Mouse (Mus musculus) spleen, postnatal 4 days (tissue): ENCODE data around the gene Wasf3.
A peak's percentile ranks its signal among the peaks of the same experiment; 100 is the strongest.

Source experiments
- DNase-seq, 2 experiments: peaks; one replicate each; pipeline ENCODE4 v3.0.0; 2022; ENCODE audit warnings: low spot score in 2 of 2

The Wasf3 gene

DNA sequence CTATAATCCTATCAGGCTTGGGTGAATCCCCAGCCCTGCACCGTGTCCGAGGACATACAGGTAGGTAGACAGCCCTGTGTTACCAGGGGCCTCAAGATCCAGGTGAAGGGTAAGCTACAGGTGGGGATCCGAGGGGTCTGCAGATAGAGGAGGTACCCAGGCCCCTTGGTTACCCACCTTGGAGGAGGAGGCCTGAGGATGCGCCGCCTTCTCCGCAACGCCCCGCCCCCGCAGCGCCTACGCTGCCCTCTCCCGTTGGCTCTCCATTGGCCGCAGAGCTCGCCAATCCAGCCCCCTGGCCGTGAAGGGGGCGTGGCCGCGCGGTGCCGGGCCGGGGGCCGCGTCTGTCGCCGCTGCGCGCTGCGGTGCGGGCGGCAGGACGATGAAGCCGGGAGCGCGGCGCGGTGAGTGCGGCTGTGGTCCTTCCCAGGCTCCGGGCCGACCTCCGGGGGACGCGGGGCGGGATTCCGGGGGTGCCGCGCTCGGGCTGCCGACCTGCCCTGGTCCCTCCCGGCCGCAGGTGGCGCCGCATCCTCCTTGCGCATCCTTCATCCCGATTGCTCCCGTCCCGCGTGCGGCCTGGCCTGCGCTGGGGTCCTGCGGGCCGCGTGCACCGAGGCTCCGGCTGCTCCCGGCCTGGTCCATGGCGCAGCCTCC, at the start of gene Wasf3:
TSS of gene Wasf3 (plus strand) at position 51 of the 657 bp plus-strand sequence.
- DNase-seq = no peak

DNA sequence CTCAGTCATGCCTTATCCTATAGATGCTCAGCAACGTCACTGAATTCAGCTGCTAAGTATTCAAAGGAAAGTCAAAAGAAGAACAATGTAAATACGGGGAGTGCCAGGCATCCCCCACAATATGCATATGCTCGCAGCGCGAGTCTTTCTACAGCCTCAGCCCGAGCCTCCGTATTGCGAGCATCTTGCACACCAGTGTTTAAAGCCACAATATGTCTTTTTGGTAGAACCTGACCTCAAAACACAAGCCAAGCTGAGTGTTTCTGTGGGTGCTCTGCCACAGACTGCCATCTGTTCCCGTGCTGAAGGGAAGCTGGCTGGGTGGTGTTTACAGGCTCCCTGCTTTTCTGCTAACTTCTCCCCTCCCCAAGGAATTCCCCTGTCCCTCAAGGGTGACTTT, 46.7 kb upstream of the Wasf3 start:
- no peak for DNase-seq

DNA sequence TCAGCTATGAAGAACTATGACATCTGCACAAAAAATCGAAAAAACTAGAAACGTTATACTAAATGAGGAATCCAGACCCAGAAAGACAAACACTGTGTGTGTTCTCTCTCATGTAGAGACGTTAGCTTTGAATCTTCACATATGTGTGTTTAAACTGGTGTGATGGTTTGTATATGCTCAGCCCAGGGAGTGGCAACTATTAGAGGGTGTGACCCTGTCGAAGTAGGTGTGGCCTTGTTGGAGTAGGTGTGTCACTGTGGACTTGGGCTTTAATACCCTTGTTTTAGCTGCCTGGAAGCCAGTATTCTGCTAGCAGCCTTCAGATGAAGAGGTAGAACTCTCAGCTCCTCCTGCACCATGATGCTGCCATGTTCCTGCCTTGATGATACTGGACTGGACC, 44.7 kb upstream of the Wasf3 start:
- no peak for DNase-seq

DNA sequence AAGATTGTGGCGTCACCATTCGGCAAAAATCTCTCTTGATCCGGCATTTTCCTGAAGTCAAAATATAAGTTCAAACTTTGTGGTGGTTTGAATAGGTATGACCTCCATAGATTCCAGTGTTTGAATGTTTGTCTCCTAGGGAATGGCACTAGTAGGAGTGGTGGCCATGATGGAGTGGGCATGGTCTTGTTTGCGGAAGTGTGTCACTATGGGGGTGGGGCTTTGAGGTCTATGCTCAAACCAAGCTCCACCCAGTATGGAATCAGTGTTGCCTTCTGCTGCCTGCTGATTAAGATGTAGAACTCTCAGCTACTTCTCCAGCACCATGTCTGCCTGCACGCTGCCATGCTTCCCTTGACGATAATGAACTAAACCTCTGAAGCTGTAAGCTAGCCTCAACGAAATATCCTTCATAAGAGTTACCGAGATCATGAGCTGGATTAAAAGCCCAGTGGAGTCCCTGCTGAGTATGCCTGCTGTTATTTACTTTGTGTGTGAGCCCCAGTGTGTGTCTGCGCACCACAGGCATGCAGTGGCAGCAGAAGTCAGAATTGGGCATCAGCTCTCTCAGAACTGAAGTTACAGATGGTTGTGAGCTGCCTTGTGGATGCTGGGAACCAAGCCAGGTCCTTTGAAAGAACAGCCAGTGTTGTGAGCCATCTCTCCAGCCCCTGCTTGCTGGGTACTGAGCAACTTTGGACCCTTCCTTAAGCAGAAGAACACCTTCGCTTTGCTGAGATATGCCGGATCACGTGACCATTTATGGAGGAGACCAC, 39.7 kb upstream of the Wasf3 start:
- DNase-seq = no peak

DNA sequence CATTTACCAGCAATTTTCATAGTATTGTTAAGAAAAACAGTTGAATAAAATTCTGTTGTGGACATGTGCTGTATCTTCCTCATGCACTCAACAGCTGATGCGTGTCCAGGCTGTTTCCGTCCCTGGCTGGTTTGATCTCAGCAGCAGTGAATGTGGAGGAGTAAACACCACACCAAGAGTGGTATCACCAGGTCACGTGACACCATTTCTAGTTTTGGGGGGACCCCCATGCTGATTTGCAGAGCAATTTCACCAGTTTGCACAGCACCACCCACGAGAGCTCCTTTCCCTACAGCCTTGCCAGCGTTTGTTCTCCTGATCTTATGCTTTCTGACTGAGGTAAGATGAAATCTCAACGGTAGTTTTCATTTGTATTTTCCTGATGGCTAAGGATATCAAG, 37.7 kb upstream of the Wasf3 start:
- no peak for DNase-seq

DNA sequence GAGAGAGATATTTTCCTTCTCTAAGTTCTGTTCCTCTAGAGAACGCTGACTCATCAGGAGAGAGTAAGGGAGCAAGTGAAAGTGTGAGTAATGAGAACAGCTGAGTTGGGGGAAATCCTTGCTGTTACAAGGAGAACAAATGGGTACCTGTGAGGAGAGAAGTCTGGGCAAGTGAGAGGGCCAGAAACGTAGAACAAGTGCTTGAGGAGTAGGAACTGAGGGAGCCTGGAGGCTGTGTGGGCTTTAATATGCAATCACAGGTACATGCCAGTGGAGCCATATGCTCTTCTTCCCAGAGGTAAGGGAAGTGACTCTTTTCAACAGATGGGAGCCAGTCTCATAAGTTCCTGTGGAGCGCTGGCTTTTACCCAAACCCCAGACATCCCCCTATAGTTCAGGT, 35.6 kb upstream of the Wasf3 start:
- no peak for DNase-seq

DNA sequence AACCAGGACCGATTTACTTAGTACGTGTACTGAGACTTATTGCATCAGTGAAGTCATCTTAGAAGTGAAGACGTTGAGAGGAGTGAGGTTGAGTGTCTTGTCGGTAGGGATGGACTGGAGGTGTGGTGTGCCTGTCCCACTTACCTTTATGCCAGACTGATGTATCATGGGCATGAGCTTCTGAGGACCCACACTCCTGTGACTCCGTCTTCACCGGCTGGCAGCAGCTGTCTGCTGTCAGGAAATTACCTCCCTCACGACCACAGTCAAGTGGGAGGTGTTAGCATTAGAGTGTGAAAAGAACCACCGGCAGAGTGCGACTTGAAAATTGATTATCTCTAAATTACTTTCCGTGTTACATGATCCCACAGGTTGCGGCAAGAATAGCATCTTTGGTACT, 34.0 kb upstream of the Wasf3 start:
- no peak for DNase-seq

DNA sequence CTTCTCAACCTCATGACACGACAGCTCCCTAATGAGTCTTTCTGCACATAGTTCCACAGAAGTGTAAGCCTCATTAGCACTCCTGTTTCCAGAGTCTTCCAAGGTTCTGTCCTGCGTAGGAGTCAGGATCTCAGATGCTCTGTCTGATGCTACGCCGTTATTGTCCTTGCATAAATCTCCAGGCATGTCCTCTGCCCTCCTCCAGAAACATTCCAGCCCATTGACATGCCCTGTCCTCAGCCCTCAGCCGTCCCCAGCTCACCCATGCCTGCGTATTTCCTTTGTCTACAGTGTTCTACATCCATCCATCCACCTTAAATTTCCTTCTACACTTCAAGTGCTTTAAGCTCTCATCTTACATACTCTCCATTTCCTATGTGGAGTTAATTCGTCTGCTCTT, 32.8 kb upstream of the Wasf3 start:
- no peak for DNase-seq

DNA sequence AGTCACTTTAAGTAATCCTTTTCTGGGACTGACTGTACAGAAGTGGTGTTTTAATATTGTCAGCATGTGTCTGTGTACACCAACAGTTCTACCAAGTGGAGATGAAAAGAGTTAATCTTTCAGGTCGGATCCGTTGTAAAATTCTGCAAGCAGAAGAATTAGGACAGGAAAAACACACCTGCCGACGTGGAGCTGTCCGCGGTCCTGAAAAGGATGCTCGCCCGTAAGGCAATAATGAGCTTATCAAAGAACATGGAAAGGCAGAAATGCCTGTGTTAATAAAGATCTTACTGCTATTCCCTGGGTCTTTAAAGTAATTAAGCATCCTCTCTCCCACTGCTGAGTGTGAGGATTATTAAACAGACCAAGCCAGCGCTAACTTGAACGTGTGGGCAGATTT, 24.4 kb upstream of the Wasf3 start:
- DNase-seq = no peak

DNA sequence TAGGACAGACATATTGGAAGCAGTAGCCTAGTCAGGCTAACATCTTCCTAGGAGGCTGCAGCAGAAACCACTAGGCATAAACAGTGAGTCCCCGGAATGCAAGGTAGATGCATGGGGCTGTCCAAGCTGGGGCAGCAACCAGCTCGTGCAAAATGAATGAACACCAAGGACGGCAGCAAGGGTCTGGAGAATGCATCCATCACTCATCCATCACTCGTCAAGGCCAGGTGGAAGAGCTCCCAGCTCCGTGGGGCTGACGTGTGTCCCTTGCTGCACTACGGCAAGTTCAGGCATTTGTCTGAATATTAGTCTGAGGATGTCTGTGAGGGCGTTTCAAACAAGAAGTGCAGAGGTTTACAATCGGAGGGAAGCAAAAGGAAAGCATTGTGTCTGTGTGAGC, 22.1 kb upstream of the Wasf3 start:
- no peak for DNase-seq

DNA sequence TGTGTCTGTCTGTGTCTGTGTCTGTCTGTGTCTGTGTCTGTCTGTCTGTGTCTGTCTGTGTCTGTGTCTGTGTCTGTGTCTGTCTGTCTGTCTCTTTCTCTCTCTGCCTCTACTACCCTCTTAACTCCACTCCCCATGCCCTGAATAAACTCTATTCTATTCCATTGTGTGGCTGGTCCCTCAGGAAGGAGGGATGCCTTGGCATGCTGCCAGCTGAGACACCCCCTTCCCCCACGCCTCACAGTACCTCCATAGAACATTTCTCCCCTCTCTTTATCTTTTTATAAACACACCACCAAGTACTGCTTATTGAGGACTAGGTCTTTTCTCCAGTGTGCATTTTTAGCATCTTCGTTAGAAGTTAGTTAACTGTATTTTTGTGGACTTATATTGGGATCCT, 16.4 kb upstream of the Wasf3 start:
- DNase-seq = no peak

DNA sequence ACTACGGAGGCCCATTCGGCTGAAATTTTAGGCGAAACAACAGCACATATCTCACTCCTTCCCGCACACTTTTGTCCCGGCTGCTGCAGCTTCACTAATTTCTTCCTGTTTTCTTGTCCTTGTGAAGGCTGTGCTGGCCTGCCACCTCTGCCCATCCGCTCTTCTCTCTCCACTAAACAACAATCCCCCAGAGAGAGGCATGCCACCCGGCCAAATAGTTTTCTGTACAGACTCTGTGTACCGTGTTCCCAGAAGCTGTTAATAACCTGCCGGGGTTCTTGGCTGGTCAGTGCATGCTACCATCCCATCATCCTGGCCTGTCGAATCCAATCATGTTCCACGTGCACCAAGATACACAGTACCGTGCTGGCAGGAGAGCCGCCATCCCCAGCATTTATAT, 15.8 kb upstream of the Wasf3 start:
- no peak for DNase-seq

DNA sequence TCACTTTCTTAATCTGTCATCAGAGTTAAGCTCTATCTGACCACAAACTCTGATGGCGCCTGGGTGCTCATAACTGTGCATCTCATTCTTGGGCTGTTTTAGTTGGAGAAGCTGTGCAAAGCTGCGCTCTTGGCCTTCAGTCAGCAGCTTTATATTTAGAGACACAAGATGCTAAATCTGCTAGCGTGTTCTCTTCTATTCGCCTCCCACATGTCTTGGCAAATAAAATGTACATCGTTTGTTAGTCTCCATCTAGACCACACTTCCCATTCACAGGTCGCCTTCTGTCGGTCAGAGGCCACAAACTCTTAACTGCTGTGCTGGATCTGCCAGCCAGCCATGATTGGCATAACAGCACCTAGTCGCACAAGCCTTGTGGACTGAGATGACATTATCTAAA, 14.0 kb upstream of the Wasf3 start:
- no peak for DNase-seq

DNA sequence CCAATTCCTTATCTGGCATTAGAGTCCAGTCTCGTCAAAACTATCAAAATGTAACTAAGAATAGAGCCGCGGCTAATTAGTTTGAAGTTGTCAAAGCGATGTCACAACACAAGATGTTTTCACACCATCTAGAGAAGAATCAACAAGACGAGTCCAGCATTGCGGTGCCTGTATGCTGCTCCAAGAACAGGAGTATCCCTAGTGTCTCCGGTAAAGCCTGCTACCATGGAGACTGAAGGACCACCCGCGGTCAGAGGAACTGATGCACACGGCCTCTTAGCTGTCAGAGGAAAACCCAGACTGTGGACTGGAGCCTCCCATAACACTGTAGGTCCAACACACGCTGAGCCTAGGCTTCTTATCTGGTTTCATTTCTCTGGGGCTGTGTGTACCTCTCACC, 11.5 kb upstream of the Wasf3 start:
- no peak for DNase-seq

DNA sequence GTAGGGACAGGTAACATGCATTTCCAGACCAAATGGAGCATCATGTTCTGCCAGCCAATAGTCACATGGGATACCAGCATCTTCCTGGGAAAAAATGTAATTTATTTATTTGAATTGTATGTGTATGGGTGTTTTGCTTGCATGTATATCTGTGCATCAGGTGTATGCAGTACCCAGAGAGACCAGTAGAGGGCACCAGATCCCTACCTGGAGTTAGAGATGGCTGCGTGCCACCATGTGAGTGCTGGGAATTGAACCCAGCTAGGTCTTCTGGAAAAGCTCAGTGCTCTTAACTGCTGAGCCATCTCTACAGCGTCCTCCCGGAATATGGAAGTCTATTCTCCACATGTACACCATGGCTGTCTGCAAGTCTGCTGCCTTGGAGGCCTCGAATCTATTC, 8.2 kb upstream of the Wasf3 start:
- DNase-seq = peak in 1 of 2 experiments; percentile 65

DNA sequence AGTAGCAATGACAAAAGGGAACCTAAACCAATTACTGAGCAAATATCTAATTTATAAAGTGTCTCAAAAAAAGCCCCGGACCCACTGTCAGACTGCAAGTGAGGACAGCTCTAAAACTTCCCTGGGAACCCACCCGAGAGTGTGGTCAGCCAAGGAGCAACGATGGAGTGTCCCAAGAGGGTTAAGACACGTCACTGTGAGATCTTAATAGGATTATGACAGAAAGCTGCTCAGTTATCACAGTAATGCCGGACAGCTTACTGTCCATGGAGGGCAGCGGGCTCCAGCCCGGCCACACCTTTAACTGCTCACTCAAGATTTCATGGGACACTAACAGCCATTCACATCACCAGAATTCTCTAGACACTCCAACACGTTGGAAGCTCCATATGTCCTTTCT, 4.7 kb upstream of the Wasf3 start:
- DNase-seq = no peak

DNA sequence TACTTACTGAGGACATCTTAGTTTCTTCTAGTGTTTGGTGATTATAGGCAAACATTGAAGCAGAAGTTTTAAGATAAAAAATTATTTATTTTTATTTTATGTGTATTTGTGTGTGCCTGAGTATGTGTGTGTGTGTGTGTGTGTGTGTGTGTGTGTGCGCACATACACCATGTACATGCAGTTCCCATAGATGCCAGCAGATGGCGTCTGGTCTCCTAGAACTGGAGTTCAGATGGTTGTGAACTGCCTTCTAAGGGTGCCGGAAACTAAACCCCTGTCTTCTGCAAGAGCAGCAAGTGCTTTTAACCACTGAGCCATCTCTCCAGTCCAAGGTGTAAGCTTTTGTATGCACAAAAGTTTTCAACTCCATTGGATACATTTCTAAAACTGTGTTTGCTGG, 2.5 kb upstream of the Wasf3 start:
- DNase-seq = no peak

DNA sequence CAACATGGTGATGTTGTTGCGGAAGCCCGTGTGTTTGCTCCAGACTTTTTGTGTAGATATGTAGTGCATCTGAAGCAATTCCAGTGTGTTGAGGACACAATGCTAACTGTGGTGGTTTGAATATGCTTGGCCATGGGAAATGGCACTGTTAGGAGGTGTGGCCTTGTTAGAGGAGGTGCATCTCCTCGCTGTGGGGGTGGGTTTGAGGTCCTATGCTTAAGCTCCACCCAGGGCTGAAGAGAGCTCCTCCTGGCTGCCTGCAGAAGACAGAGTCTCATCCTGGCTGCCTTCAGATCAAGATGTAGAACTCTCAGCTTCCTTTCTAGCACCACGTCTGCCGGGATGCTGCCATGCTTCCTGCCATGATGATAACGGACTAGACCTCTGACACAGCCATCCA, 1.4 kb upstream of the Wasf3 start:
- DNase-seq = no peak

DNA sequence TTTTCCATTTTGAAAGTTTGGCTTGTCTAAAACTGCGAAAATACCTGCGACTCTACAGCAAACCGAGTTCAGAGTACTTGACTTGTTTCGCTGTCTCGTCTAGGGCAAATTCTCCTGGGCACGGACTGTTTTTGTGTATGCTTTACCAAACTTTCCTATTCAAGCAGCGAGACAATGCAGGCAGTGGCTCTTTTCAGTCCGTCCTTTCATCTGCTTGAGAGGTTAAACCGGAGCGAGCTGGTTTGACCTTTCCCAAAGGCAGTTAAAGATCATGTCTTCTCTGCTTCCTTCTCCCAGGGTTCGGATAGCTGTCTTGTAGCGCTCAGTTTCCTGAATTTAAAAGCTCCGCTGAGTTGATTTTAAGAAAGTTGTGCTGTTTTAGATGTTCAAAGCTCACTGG, 1.2 kb downstream of the Wasf3 start:
- no peak for DNase-seq

DNA sequence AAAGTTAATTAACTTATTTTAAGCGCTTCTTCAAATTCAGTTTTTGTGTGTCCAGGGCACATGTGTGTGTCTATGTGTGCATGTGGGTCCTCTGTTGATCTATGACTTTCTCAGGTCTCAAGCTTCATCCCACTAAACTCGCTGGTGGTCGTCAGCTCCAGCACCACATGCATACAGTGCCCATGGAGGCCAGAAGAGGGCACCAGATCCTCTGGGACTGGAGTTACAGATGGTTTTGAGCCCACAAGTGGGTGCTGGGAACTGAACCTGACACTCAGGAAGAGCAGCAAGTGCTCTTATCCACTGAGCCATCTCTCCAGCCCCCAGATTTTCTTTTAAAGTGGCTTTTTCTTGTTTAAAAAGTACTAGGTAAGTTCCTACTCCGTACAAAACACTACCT, 2.1 kb downstream of the Wasf3 start:
- DNase-seq = no peak

DNA sequence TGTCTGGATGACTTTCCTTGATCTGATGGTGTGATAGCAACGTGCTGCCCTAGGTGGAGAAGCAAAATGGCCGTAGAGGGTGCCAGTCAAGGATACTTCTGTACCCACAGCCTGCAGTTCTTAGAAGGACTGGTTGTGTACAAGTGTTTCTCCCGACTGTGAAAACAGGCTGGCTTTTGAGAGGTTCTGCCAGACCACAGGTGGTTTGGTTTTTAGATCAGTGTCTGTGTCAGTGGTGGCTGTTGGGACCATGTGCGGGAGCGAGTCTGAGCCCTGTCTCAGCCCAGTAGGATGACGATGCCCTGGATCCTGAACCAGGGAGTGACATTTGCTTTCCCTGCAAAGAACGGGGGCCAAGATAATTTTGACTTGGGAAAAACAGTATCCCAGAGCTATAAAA, 9.8 kb downstream of the Wasf3 start:
- DNase-seq = no peak

DNA sequence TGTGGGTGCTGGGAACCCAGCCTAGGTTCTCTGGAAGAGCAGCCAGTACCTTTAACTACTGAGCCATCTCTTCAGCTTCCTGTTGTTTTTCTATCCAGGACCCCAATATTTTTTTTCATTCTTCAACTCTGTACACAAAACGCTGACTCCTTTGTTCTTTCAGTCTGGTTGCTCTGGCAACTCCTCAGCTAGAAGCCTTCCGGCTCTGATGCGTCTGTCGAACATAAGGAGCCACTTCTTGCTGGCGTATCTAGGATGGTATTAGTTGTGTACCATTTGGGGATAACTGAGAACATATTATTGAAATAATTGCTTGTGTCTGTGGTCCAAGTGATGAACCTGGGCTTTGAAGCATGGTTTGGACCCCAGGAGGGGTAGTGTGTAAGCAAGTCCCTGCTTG, 12.5 kb downstream of the Wasf3 start:
- DNase-seq = no peak

DNA sequence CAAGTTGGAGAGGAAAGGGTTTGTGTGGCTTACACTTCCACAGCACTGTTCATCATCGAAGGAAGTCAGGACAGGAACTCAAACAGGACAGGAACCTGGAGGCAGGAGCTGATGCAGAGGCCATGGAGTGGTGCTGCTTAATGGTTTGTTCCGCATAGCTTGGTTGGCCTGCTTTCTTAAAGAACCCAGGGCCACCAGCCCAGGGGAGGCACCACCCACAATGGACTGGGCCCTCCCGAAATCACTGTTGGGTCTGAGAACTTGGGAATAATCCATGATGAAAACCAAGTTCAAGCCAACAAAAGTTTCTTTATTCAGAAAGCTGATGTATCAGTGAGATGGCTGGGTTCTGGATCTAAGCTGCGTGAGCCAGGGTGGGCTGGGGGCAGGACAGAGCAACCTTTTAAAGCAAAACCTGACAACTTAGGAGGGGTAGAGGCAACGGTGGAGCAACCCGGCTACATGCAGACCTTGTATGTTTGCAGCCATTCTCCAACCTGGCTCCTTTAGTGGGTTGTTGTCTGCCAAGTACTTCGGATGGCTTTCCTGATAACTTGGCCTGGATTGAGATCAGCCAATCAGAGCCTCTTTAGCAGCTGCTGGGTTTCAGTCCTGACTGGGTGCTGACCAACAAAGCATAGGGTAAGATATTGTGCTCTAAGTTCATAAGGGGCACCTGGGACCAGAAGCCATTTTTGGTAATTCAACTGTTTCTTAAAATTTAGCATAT, 13.8 kb downstream of the Wasf3 start:
- no peak for DNase-seq
